Mouse (Mus musculus) embryonic facial prominence, embryonic 13.5 days (tissue): ENCODE results near the gene Bri3bp. TPM values are rescaled to one million over a fixed set of nuclear protein-coding genes. Genes with fewer than 3 reads are reported as not detected.
"Not testable (repeated sequence)": the region's sequence is repeated elsewhere in the genome, so short reads cannot be mapped to it uniquely, and the experiment has no call there.

Experiments
- ATAC-seq: fragments of 200-750 bp; cut with Nextera tagmentation; 2 replicates; pipeline ENCODE4 v1.8.0; 2017; ENCODE audit warnings: low read depth; ENCODE audit not compliant: insufficient number of reproducible peaks, insufficient read depth, low FRiP score, low TSS enrichment
- H3K27ac ChIP-seq: fragments of 300-500 bp; sonication (generic); 2 replicates; pipeline ENCODE4 v1.5.1; 2015; ENCODE audit warnings: moderate library complexity, mild to moderate bottlenecking, inconsistent platforms
- H3K27me3 ChIP-seq: fragments of 300-500 bp; sonication (generic); 2 replicates; pipeline ENCODE4 v1.6.1; 2015; ENCODE audit warnings: mild to moderate bottlenecking, inconsistent platforms
- H3K36me3 ChIP-seq: fragments of 300-500 bp; sonication (generic); 2 replicates; pipeline ENCODE4 v1.6.1; 2015; ENCODE audit warnings: mild to moderate bottlenecking, inconsistent platforms
- H3K4me1 ChIP-seq: fragments of 300-500 bp; sonication (generic); 2 replicates; pipeline ENCODE4 v1.6.1; 2015; ENCODE audit warnings: inconsistent platforms
- H3K4me2 ChIP-seq: fragments of 300-500 bp; sonication (generic); 2 replicates; pipeline ENCODE4 v1.6.1; 2015; ENCODE audit warnings: moderate library complexity, mild to moderate bottlenecking, inconsistent platforms
- H3K4me3 ChIP-seq: fragments of 300-500 bp; sonication (generic); 2 replicates; pipeline ENCODE4 v1.5.1; 2015; ENCODE audit warnings: mild to moderate bottlenecking, inconsistent platforms
- H3K9ac ChIP-seq: fragments of 300-500 bp; sonication (generic); 2 replicates; pipeline ENCODE4 v1.6.1; 2015; ENCODE audit warnings: mild to moderate bottlenecking, inconsistent platforms
- H3K9me3 ChIP-seq: fragments of 300-500 bp; sonication (generic); 2 replicates; pipeline ENCODE4 v1.6.1; 2016; ENCODE audit warnings: inconsistent platforms
- WGBS: fragments of 180-500 bp; shearing (Covaris S2); methylation state at CpG from one replicate; pipeline ENCODE4 v1.1.7; 2015; ENCODE audit warnings: mixed read lengths; 5-methylcytosine and 5-hydroxymethylcytosine counted together
- polyA plus RNA-seq: library from polyadenylated mRNA; unstranded; fragments of >200 nt; fragmentation: Nextera tagmentation; extraction: Ambion mirVana; gene quantifications from 2 replicates; pipeline ENCODE4 v1.2.1, GENCODE M21; 2015

Gene Bri3bp
- polyA plus RNA-seq: 33.5 and 36.1 TPM in 2 replicates

- peak within 1 kb of the TSS; percentile 76 for H3K27ac ChIP-seq
- H3K4me2 ChIP-seq: peak within 1 kb of the TSS; percentile 80
- peaks cover 16% of the 10 kb centered on the region for H3K4me1 ChIP-seq
- ATAC-seq: peak; percentile 89
- H3K36me3 ChIP-seq: peaks cover 5% of the 10 kb centered on the region
- no peaks in the 10 kb centered on the region for H3K27me3 ChIP-seq
- no peaks in the 10 kb centered on the region for H3K9me3 ChIP-seq
- peak within 1 kb of the TSS; percentile 90 for H3K4me3 ChIP-seq
- WGBS: under 1% methylated on average over 88 of the region's 97 CpGs
- peak within 1 kb of the TSS; percentile 91 for H3K9ac ChIP-seq
Observed at GRCm38 (mm10) chr5:125441234-125442114, at the start of gene Bri3bp. Gene Bri3bp, plus strand, starts transcription at chr5:125441568.

- peak overlapping the region; percentile 98; the same call in 1 of the 2 replicates for H3K27ac ChIP-seq
- no peak overlapping the region for H3K4me2 ChIP-seq
- no peak for ATAC-seq
- no peaks in the 10 kb centered on the region for H3K27me3 ChIP-seq
- H3K9ac ChIP-seq: no peak overlapping the region
- no peak overlapping the region for H3K4me3 ChIP-seq
- H3K4me1 ChIP-seq: peaks cover 42% of the 10 kb centered on the region
- no peaks in the 10 kb centered on the region for H3K36me3 ChIP-seq
- 78% methylated on average over 5 of the region's 5 CpGs for WGBS
- H3K9me3 ChIP-seq: no peaks in the 10 kb centered on the region
Observed at GRCm38 (mm10) chr5:125391609-125392008, 49.8 kb upstream of the Bri3bp start.

GRCm38 (mm10) chr5:125392176-125392575, 49.2 kb upstream of the Bri3bp start:
- ATAC-seq, H3K9me3 ChIP-seq, H3K36me3 ChIP-seq, H3K27me3 ChIP-seq, H3K4me2 ChIP-seq, H3K9ac ChIP-seq, H3K4me3 ChIP-seq: not testable (repeated sequence)
- H3K27ac ChIP-seq: peak overlapping the region; percentile 98
- WGBS: 90% methylated on average over 4 of the region's 4 CpGs
- peaks cover 42% of the 10 kb centered on the region for H3K4me1 ChIP-seq

GRCm38 (mm10) chr5:125392618-125392976, 48.8 kb upstream of the Bri3bp start:
- Histone ChIP-seq H3K9me3 (no peaks in the 10 kb centered on the region), H3K4me3 (peak overlapping the region; percentile 45), H3K36me3 (no peaks in the 10 kb centered on the region), H3K27ac (peak overlapping the region; percentile 98), H3K4me2 (peak overlapping the region; percentile 71), H3K9ac (peak overlapping the region; percentile 76; the same call in 1 of the 2 replicates), H3K4me1 (peaks cover 42% of the 10 kb centered on the region), H3K27me3 (no peaks in the 10 kb centered on the region)
- WGBS: 18% methylated on average over 1 of the region's 1 CpGs
- no peak for ATAC-seq

- Histone ChIP-seq H3K36me3 (no peaks in the 10 kb centered on the region), H3K27ac (peak overlapping the region; percentile 98)
Observed at GRCm38 (mm10) chr5:125392977-125393621, 48.3 kb upstream of the Bri3bp start.

GRCm38 (mm10) chr5:125393622-125394603, 47.5 kb upstream of the Bri3bp start:
- H3K27me3 ChIP-seq: no peaks in the 10 kb centered on the region
- ATAC-seq: peak; percentile 43; the same call in 1 of the 2 replicates
- WGBS: 7% methylated on average over 23 of the region's 25 CpGs
- peak overlapping the region; percentile 71 for H3K4me2 ChIP-seq
- H3K4me3 ChIP-seq: peak overlapping the region; percentile 45
- H3K36me3 ChIP-seq: no peaks in the 10 kb centered on the region
- no peaks in the 10 kb centered on the region for H3K9me3 ChIP-seq
- peaks cover 33% of the 10 kb centered on the region for H3K4me1 ChIP-seq
- peak overlapping the region; percentile 76 for H3K9ac ChIP-seq
- peak overlapping the region; percentile 98 for H3K27ac ChIP-seq

More at GRCm38 (mm10) chr5:125392977-125393621, 48.3 kb upstream of the Bri3bp start:
- Histone ChIP-seq H3K4me1 (peaks cover 40% of the 10 kb centered on the region), H3K4me2 (peak overlapping the region; percentile 71), H3K9me3 (no peaks in the 10 kb centered on the region), H3K9ac (peak overlapping the region; percentile 76), H3K4me3 (peak overlapping the region; percentile 45), H3K27me3 (no peaks in the 10 kb centered on the region)
- under 1% methylated on average over 20 of the region's 20 CpGs for WGBS
- ATAC-seq: peak; percentile 92

- Histone ChIP-seq H3K36me3 (no peaks in the 10 kb centered on the region), H3K9ac (0 out of 2 replicates have a peak overlapping the region, but pooled peaks have one; percentile 76), H3K4me1 (peaks cover 33% of the 10 kb centered on the region), H3K4me2 (peak overlapping the region; percentile 71), H3K27me3 (no peaks in the 10 kb centered on the region), H3K4me3 (peak overlapping the region; percentile 45; the same call in 1 of the 2 replicates), H3K27ac (peak overlapping the region; percentile 98), H3K9me3 (no peaks in the 10 kb centered on the region)
- no peak for ATAC-seq
- 48% methylated on average over 3 of the region's 3 CpGs for WGBS
Observed at GRCm38 (mm10) chr5:125395008-125395407, 46.4 kb upstream of the Bri3bp start.

GRCm38 (mm10) chr5:125400903-125401302, 40.5 kb upstream of the Bri3bp start:
- H3K27me3 ChIP-seq: no peaks in the 10 kb centered on the region
- H3K4me1 ChIP-seq: peaks cover 3% of the 10 kb centered on the region
- no peak for ATAC-seq
- 46% methylated on average over 7 of the region's 7 CpGs for WGBS
- H3K4me3 ChIP-seq: no peak overlapping the region
- no peak overlapping the region for H3K4me2 ChIP-seq
- no peak overlapping the region for H3K27ac ChIP-seq
- H3K9ac ChIP-seq: no peak overlapping the region
- no peaks in the 10 kb centered on the region for H3K9me3 ChIP-seq
- H3K36me3 ChIP-seq: no peaks in the 10 kb centered on the region

GRCm38 (mm10) chr5:125402476-125402875, 38.9 kb upstream of the Bri3bp start:
- Histone ChIP-seq H3K4me3 (no peak overlapping the region), H3K27ac (no peak overlapping the region), H3K27me3 (no peaks in the 10 kb centered on the region), H3K4me1 (peaks cover 11% of the 10 kb centered on the region), H3K36me3 (no peaks in the 10 kb centered on the region), H3K9ac (no peak overlapping the region), H3K4me2 (no peak overlapping the region), H3K9me3 (no peaks in the 10 kb centered on the region)
- WGBS: 58% methylated on average over 10 of the region's 10 CpGs
- ATAC-seq: no peak

- Histone ChIP-seq H3K9ac (no peak overlapping the region), H3K27me3 (no peaks in the 10 kb centered on the region), H3K4me2 (no peak overlapping the region), H3K27ac (no peak overlapping the region), H3K4me3 (no peak overlapping the region), H3K36me3 (no peaks in the 10 kb centered on the region), H3K9me3 (no peaks in the 10 kb centered on the region), H3K4me1 (peaks cover 13% of the 10 kb centered on the region)
- ATAC-seq: no peak
- 52% methylated on average over 6 of the region's 6 CpGs for WGBS
Observed at GRCm38 (mm10) chr5:125402991-125403390, 38.4 kb upstream of the Bri3bp start.
